Comparison of ENCODE assay signal across 10 mouse cellular contexts in the genomic region with DNA sequence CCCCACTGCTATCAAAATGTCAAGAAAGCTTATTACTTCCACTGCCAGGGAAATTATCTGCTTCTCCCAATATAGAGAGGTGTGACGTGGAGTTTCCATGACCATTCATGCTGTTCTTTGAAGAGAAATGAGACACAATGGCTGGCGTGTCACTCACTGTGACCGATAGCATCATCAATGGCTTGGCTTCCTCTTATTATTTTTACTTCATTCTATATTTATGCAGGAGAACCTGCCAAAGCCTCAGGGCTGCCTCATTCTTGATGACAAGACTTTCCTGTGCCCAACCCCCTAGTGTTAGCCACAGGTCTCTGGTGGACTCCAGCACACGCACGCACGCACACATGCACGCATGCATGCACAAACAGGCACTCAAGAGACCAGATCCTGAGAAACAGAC.
DNase-seq lines count a peak whose midpoint lies in the region; ATAC-seq lines count a peak whose summit lies in the region.
"Had no signal": no experiment of that assay in that cellular context is flagged by ENCODE, and none has a peak within 500 bp of the region (broad histone marks: within the 10 kb centered on the region; RNA-seq: fewer than 3 reads in every experiment).

No protein-coding gene starts in this region.

- intact Hi-C loops in gastrocnemius, postnatal 14 days (cut with DNase I; ENCODE audit: low total_unique reads), result no loop called here

- no peak for ATAC-seq in intestine, embryonic 14.5 days (replicated peaks; ENCODE audit: low FRiP score, low TSS enrichment, low read depth)
- ATAC-seq in lung, embryonic 16.5 days (ENCODE audit: low read depth), result peak; percentile 18

- 70% methylated on average over 7 of the region's 7 CpGs for WGBS in intestine, embryonic 14.5 days
- WGBS in lung, embryonic 16.5 days, result 46% methylated on average over 7 of the region's 7 CpGs
- 88% methylated on average over 7 of the region's 7 CpGs for WGBS in limb, embryonic 10.5 days

- H3K27me3 ChIP-seq in intestine, embryonic 14.5 days (replicated peaks; ENCODE audit: control insufficient read depth, insufficient read depth, low read length), result no peaks in the 10 kb centered on the region
- H3K27me3 ChIP-seq in lung, embryonic 16.5 days (ENCODE audit: control insufficient read depth, insufficient read depth, low read depth, low read length), result no peaks in the 10 kb centered on the region
- no peaks in the 10 kb centered on the region for H3K27me3 ChIP-seq in limb, embryonic 10.5 days (ENCODE audit: low read depth, poor library complexity, severe bottlenecking)

- H3K9me3 ChIP-seq in intestine, embryonic 14.5 days (ENCODE audit: control insufficient read depth, low read length), result no peaks in the 10 kb centered on the region
- no peaks in the 10 kb centered on the region for H3K9me3 ChIP-seq in lung, embryonic 16.5 days (ENCODE audit: control insufficient read depth, low read length)
- H3K9me3 ChIP-seq in limb, embryonic 10.5 days (replicated peaks), result no peaks in the 10 kb centered on the region
- H3K9me3 ChIP-seq: G1E had no signal

- H3K4me1 ChIP-seq in intestine, embryonic 14.5 days (replicated peaks; ENCODE audit: control insufficient read depth, insufficient read depth, low read length), result peaks cover 18% of the 10 kb centered on the region; the same call in 1 of the 2 replicates
- H3K4me1 ChIP-seq in lung, embryonic 16.5 days (replicated peaks; ENCODE audit: control insufficient read depth, insufficient read depth, low read length), result peaks cover 83% of the 10 kb centered on the region
- peaks cover 13% of the 10 kb centered on the region for H3K4me1 ChIP-seq in limb, embryonic 10.5 days

- no peak overlapping the region for H3K4me3 ChIP-seq in intestine, embryonic 14.5 days (ENCODE audit: low read depth, low read length)
- no peak overlapping the region for H3K4me3 ChIP-seq in lung, embryonic 16.5 days (ENCODE audit: low read length)
- H3K4me3 ChIP-seq in limb, embryonic 10.5 days, result no peak overlapping the region

- no peak overlapping the region for H3K4me2 ChIP-seq in intestine, embryonic 14.5 days (ENCODE audit: low read length)
- peak overlapping the region; percentile 36 for H3K4me2 ChIP-seq in lung, embryonic 16.5 days (ENCODE audit: low read depth, low read length)

- DNase-seq in 416B (ENCODE audit: low read depth), result peak; percentile 12
- peak; percentile 88 for DNase-seq in heart, adult 8-10 months (ENCODE audit: low spot score)
- no peak for DNase-seq in intestine, embryonic 14.5 days (ENCODE audit: low spot score)
- no peak for DNase-seq in right cerebral cortex, postnatal 10 days (ENCODE audit: low spot score in 2 of 2)
- no peak for DNase-seq in limb, embryonic 10.5 days (ENCODE audit: low spot score)
- no peak for DNase-seq in gastrocnemius, postnatal 14 days
- no peak for DNase-seq in thymus, postnatal 4 days

- no peak overlapping the region for H3K9ac ChIP-seq in intestine, embryonic 14.5 days (ENCODE audit: low read length)
- H3K9ac ChIP-seq in lung, embryonic 16.5 days (ENCODE audit: low read length), result 0 out of 2 replicates have a peak overlapping the region, but pooled peaks have one; percentile 12

- H3K36me3 ChIP-seq in intestine, embryonic 14.5 days (ENCODE audit: control insufficient read depth, insufficient read depth, low read length), result no peaks in the 10 kb centered on the region
- no peaks in the 10 kb centered on the region; the same call in 1 of the 2 replicates for H3K36me3 ChIP-seq in lung, embryonic 16.5 days (ENCODE audit: control insufficient read depth, insufficient read depth, low read length)
- no peaks in the 10 kb centered on the region for H3K36me3 ChIP-seq in limb, embryonic 10.5 days
- H3K36me3 ChIP-seq: G1E had no signal

- 0 out of 2 replicates have a peak overlapping the region, but pooled peaks have one; percentile 51 for H3K27ac ChIP-seq in intestine, embryonic 14.5 days (ENCODE audit: low read depth)
- H3K27ac ChIP-seq in lung, embryonic 16.5 days (ENCODE audit: low read length), result peak overlapping the region; percentile 83
- H3K27ac ChIP-seq in limb, embryonic 10.5 days, result no peak overlapping the region; the same call in 1 of the 2 replicates
- H3K27ac ChIP-seq: macrophage had no signal

Comparison
In these comparisons a context has a peak if more than half of its experiments do, and no peak if none do; other contexts are left out.
1. DNase-seq: peak in 416B (single experiment) and heart, adult 8-10 months (single experiment); none in intestine, embryonic 14.5 days (single experiment), right cerebral cortex, postnatal 10 days (0 of 2), limb, embryonic 10.5 days (single experiment), gastrocnemius, postnatal 14 days (single experiment) and thymus, postnatal 4 days (single experiment).